Mouse (Mus musculus): ENCODE measurements at regions not wholly inside any gene's neighbourhood (a gene's known extent, or its start where the extent isn't known, plus 50 kb on each side); places are given as distances from the start of the nearest gene placed in this dataset.

DNA sequence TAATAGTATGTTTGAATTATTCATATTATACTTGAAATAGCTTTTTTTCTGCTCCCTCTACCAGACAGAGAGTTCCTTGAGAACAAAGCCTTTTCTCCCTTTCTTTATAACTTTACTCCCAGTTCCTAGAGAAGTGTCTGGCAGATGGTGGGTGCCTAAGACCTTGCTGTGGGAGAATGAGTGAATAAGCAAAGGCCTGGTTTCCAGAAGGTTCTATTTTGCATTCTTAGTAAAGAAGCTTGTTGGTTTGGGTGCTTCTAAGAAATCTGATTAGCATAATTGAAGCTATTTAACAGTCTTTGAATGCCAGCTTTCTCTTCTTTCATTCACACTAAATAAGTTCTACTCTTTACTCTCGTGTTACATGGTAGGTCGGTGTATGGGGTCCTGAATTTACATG is 1104.2 kb downstream of the Gsdmc2 start:
- DNase-seq (ENCODE audit: low read depth) = no peak

DNA sequence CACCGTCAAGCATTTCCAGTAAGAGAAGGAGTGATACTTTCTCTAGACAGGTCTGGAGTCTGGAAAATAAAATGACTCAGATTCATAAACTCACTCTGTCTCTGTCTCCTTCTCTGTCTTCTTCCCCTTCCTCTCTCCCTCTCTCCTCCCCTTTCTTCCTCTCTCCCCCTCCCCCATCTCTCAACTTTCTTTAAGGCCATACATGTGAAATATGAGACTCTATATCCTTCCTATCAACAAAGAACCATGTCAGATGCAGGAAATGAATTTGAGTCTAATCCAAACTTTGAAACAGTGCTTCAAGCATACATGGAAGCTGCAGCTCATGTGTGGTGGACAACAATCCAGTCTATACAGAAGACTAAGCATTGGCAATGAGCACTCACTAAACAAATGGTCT is 1109.6 kb downstream of the Gsdmc2 start:
- no peak for DNase-seq (ENCODE audit: low read depth)

DNA sequence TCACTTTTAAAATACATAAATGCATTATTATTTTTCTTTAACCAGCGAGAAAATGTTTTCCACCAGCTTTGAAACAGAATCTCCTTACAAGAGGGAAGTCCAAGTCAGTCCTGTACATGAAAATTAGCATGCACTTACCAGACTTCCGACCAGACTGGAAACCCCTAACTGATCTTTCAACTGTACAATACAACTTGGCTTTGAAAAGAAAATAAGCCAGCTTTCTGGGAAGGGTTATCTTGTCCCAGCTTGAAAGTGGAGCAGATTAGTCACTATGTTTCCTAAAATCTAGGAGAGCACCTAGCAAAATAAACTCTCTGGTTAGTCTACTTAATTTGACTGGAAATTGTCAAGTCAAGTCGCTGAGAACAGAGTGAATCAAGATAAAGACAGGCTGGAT is 1110.1 kb downstream of the Gsdmc2 start:
- no peak for DNase-seq (ENCODE audit: low read depth)

DNA sequence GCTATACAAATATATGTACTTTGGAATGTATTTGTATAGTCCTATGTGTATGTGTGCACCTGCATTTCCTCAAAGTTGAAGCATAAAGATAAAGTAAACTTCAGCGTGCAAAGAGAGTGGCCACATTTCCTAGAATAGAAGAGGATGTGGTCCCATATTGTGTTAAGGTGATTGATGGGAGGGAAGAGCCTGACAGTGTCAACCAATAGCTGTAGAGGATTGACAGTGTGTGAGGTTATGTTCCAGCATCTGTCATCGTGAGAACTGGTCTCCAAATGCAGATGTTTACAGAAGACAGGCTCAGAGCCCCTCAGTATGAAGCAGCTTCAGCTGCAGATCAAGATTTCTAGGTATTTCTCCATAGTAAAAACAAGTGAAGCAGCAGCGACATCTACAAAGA is 1114.5 kb downstream of the Gsdmc2 start:
- no peak for DNase-seq (ENCODE audit: low read depth)

DNA sequence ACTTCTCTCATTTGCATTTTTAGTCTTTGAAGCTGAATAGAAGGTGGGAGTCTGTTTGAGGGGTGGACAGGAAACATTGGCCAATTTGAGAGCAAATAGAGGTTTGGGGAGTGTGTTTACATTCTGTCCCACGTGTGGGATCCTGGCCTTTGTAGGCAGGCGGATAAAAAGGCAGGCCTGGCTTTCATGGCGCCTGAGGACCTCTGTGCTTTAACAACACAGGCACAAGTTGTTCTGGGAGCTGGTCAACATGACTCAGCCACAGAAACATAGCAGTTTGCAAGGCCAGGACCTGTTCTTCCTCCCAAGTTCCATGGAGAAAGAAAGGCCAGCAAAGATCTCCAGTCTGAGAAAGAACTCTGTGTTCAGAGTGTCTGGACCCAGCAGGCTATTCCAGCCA is 1130.7 kb downstream of the Gsdmc2 start:
- DNase-seq (ENCODE audit: low read depth) = no peak

DNA sequence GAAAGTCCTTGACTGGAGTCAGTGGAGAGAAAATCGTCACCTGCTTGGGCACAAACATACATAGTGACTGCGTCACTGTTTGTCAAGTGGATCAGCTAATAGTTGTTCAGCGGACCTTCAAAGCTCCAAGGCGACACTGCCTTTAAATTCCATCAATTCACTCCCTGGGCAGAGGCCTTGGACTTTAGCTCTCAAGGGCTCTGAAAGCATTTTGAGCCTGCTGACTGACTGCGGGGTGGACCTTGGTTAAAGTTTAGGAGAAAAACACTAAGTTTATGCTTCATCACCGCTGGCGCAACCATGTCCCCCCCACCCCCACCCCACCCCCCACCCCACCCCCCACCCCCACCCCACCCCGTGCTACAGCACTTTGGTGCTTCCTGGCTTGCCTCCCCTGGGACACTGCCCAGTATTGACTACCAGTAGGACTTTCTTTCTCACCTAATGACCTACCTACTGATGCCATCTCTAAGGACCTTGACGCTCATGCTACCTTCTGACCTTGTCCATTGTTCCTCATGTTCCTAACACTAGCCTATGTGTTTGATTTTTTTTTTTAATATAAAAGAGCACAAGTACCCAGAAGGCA is 1132.3 kb downstream of the Gsdmc2 start:
- no peak for DNase-seq (ENCODE audit: low read depth)

DNA sequence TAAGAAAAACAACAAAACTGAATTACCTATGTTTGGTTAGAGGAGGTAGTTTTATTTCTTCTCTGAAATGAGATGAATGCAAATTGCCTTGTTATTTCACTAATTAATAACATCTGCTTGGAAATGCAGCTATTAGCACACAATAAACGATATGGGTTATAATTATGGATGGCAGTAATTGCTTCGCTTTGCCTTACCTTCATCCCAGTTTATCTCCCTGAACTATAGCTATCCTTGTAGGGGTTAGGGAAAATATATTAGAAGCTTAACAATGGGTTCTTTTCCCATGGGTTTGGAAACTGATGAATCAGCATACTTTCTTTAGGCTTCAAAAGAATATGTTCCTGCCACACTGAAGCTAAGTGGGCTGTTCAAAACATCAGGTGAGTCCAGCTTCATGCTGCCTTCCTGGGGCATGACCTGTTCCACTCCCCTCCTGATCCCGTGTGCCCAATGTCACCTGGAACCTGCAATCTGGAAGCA is 1132.9 kb downstream of the Gsdmc2 start:
- no peak for DNase-seq (ENCODE audit: low read depth)

DNA sequence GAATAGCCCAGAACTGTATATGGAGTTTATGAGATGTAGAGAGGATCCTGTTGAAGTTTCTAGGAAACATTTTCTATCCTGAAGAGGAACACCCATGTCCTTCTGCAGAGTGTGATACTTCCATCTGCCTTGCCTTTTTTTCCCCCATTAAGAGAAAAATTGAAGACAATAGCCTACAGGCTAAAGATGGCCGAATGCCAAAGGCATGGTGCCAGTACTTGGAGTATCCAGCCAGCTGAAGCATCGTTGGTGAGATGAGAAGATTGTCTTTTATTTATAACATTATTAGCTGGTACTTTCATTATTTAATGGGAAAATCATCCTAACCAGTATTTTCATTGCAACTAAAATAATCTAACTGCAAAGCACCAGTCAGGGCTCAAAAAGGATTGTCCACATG is 1135.4 kb downstream of the Gsdmc2 start:
- no peak for DNase-seq (ENCODE audit: low read depth)

DNA sequence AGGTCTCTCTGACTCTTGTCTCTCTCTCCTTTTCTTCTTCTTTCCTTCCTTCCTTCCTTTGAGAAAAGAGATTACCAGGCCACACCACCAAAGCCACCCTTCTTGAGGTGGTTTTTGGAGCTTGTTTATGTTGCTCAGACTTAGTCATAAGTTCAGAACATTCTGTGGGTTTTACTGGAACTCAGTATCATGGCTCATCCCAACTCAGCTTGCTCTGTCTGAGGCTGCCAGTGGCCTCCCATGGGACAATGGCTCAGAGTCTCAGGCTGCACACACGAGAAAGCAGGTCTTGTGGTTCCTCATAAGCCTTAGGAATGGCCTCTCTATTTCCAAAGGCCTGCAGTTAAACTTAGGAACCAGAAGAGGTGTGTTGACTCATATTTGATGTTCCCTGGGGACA is 1146.4 kb downstream of the Gsdmc2 start:
- no peak for DNase-seq (ENCODE audit: low read depth)

DNA sequence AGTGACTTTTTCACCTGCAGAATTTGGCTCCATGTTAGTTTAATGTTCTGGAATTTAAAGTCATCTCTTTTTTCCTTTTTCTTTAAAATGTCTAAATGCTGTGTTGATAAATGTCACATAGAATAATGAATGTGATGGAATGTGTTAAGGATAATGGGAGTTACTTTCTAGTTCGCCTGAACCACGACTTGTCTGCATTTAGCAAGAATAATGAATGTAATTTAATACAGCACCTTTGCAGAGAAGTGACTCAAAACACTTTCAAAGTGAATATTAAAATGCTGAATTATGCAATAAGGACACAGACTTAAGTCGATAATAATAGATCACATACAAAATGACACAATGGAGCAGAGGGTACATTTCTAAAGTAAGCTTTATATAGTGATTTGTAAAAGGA is 1150.2 kb downstream of the Gsdmc2 start:
- no peak for DNase-seq (ENCODE audit: low read depth)

DNA sequence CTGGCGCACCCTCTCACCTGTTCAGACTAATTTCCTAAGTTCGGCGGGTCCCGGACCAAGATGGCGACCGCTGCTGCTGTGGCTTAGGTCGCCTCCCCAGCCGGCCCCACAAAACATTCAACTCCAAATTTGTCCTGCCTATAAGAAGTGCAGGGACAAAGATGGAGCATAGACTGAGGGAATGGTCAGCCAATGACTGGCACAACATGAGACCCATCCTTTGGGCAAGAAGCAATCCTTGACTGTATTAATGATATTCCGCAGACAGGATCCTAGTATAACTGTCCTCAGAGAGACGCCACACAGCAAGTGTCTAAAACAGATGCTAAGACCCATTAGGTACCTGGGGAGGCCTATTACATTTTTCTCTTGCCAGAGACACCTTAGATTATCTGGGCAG is 1151.3 kb downstream of the Gsdmc2 start:
- no peak for DNase-seq (ENCODE audit: low read depth)

DNA sequence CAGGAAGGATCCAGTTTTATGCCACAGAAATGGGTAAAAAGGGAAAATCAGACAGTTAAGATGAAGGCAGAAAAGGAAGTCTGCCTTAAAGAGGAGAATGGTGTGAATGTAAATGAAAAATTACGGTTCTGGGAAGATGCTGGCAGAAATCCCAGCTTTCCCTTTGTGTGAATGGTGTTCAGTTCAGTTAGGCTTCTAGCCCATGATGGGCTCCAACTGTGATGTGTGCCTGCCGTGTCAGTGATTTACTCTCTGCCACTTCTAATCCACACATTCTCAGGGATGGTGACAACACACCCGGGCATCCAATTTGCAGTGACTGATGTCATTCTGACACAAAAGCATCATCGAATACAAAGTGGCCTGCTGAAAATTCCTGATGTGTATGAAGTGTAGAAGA is 1171.6 kb downstream of the Gsdmc2 start:
- no peak for DNase-seq (ENCODE audit: low read depth)

DNA sequence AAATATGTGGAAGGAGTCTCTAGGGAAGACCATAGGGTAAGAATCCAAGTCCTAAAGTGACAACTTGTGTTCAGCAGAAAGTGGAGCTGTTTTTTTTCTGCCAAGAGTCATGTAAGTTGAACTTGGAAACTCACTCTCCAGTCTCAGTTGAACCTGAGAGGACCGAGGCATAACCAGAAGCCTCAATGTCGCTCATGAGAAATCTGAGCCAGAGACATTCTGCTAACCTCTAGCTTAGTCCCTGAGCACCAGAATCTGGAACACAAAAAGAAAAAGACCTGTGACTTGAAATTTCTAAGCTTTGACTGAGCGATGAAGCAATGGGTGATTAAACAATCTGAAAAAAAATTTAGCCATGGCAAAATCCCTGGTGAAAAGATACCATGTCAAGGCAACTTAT is 1175.0 kb downstream of the Gsdmc2 start:
- no peak for DNase-seq (ENCODE audit: low read depth)

DNA sequence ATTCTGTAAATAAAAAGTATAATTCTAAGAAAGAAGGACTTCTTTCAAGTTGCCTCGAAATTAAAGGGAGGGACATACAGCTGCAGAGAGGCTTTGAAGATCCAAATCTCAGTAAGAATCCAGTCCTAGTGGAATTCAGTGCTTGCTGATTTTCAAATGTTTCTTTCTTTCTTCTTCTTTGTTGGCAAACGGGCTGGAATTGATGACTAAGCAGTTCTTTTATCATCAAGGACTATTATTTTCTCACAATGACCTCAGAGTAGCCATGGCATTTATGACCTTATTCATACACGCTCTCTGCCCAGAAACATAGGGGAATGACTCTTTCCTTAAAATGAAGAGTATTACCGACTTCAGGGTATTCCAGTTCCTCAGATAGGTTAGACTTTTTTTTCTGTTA is 1185.9 kb downstream of the Gsdmc2 start:
- DNase-seq (ENCODE audit: low read depth) = no peak

DNA sequence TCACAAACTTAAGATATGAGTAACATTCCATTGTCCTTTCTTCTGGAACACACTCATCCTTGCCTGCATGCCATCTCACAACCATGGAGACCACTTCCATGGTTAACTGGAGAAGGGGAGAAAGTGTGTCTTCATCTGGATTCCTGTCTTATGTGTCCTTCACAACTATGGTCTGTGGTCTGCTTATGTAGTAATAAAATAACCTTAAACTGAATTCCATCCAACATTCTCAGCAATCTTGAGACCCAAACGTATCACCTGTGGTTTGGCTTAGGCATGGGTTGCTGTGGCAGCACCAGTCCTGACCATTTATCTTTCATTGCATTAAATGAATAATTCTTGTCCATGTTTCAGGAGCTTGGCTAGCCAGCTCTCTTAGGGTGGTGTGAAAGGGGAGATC is 1186.3 kb downstream of the Gsdmc2 start:
- no peak for DNase-seq (ENCODE audit: low read depth)

DNA sequence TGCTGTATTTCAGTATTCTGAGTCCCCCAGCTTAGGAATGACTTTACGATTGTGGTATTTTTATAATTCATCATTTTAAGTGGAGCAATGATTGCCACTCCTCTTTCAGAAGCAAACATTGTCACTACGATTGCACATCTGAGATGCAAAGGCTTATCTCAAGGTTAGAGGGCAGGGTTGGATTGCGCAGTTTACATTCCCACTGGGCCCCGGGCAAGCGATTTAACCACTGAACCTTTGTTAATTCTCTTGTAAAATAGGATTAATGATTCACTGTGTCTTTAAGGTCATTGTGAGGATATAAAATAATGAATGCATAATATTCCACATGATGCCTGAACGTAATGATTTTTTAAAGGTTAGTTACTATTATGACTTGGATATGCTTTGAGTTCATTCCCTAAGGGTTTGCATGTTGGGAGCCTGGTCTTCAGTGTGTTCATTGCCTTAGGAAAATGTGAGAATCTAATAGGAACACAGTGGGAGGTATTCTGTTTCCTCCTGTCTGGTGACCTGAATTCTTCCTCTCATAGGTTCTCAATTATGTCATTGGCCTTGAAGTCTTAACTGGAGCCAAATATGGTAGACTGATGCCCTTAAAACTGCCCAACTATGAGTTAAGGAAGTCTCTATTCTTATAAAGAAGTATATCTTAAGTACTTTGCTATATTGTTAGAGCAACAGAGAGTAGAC is 1198.4 kb downstream of the Gsdmc2 start:
- no peak for DNase-seq (ENCODE audit: low read depth)

DNA sequence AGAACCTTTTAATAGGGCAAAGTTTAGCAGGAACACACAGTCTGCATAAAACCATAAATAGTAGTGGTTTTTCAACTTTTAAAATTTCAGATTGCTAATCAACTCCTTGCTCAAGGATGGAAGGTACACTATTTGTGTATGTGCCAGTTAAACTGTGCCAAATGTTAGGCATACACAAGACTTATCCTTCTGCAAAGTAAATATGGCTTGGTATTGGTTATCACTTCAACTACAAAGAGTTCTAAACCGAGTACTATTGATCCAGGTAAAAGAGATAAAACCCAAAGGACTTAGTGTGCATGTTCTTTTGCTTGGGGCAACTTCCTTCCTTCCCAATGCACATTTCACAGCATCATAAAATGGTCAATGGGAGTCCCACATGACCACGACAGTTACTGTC is 1200.2 kb downstream of the Gsdmc2 start:
- no peak for DNase-seq (ENCODE audit: low read depth)

DNA sequence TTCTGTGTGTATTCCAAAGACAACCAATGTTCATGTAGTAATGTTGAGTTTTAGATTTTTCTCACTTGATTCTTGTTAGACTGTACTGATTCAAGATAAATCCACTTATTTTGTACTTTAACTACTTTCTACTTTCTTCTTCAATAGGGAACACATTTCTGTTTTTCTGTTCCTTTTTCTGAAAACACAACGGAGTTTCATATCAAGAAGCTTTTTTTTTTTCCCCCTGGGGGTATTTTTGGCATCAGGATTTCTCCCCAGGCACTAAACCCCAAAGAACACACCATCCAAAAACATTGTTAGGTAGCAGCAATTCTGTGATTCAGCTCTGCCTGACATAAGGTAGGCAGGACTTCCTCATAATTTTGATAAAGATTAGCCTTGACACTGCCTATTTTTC is 1200.7 kb downstream of the Gsdmc2 start:
- no peak for DNase-seq (ENCODE audit: low read depth)

DNA sequence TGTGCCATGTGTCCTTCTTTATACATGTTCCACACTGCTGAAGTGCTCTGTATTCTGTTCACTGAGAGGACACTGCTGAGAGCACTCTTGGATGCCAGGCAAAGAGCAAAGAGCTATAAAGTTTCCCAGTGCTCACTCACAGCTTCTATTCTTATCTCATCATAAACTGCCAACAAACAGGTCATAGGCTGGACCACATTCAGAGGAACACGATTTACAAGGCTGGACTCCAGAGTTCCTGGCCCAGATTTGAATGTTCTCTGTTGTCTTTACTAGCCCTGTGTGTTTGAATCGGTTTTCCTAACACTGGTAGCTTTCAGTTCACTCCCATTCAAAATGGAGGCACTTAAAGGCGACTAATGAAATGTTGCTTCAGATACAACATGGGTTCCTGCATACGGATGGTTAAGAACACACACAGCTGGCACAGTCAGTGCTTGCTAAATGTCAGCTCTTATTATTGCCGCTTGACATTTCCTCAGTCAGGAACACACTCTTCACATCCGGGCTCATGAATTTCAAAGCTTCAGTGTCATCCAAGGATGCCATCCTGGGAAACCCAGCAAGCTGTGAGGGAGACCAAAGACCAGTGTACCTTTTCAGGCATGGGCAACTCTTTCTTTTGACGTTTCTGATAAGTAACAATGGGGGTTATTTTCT is 1203.8 kb downstream of the Gsdmc2 start:
- no peak for DNase-seq (ENCODE audit: low read depth)

DNA sequence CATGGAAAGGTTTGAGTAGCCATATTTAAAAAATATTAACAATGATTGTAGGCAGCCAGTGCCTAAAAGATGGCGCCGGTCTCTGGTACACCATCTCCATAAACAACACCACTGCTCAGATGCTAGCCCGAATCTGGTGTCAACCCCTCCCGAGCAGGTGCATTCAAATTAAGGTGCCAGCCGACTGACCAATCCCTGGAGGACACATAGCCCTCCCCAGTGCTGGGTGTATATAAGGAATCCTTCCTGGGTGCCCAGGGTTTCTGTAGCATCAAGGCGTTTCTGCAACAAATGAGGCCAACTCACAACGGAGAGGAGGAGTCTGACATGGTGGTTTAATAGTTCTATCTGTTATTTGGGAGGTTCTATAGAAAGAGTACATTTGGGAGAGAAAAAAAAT is 1219.6 kb downstream of the Gsdmc2 start:
- no peak for DNase-seq (ENCODE audit: low read depth)

DNA sequence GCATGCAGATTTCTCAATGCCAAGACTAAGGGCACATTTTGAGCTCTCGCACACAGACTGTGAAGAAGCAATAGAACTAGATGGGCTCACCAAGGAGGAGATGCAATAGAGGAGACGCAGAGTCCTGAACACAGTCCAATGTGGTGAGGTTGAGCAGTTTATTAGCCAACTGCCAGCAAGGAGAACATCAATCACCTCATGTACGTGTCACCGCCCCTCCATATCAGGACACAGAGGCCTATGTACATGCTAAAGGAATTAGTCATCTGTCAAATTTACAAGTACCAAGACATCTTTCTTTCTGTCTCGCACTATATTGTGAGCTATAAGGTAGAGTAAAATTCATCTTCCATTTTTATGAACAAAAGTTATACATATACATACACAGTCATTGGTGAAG is 1228.9 kb downstream of the Gsdmc2 start:
- DNase-seq (ENCODE audit: low read depth) = no peak

DNA sequence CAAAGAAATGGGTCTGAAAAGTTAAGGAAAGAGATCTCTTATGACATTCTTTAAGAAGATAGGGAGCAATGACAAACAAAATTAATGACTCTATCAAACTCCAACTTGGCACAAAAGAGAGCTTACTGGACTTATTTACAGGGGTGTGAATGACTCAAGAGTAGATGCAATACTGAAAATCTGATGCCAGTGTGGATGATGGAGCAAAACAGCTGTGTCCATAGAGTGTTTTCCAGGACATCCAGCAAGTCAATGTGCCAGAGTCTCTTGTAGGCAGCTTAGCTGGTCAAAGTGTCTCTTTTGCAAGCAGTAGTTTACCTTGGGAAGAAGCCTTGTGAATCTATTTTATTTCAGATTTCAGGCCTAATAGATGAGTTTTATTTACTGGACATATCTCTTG is 1248.2 kb downstream of the Gsdmc2 start:
- DNase-seq (ENCODE audit: low read depth) = no peak

DNA sequence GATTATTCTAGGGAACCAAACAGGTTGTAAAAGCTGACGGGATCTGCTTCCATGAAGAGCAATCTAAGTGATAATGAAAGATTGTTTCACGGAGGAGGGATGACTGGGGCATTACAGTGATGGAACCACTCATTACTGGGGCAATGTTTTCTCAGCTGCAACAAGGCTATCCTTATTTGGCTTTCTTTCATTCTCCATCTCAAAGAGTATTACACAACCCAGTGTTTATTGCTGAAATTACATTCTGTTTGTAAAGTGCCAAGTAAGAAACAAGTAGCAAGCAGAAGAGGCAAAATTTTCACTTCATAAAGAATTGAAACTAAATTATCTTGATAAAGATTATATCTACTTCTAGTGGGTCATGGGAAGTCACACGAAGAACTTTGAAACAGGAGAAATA is 1256.4 kb downstream of the Gsdmc2 start:
- no peak for DNase-seq (ENCODE audit: low read depth)

DNA sequence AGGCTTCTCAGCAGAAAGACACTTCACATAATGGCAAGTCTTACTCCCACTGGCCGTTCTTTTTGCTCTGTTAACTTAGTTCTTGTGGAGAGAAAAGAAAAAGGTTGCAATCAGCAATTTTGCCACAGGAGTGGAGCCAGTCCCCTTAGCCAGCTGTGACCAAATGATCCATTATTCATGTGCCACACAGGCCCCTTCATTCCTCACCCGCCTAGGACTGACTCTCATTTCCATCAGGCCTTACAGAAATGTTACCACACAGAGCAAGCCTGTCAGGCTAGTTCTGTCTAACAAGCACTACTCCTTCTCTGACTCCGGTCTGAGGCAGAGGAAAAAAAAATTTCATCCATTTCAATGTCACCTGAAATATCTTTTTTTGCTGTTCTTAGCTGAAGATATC is 1266.2 kb downstream of the Gsdmc2 start:
- DNase-seq (ENCODE audit: low read depth) = no peak

All from c-Kit-positive CD71-negative TER-119-negative erythroid progenitor cells, embryonic 14.5 days (primary cell).